Mouse (Mus musculus) kidney, postnatal 10 days (tissue): ENCODE measurements around the gene Zgpat.

ENCODE experiments used
- DNase-seq: peaks from one replicate; pipeline ENCODE4 v3.0.0; 2021; ENCODE audit warnings: mixed read lengths

The Zgpat gene

DNA sequence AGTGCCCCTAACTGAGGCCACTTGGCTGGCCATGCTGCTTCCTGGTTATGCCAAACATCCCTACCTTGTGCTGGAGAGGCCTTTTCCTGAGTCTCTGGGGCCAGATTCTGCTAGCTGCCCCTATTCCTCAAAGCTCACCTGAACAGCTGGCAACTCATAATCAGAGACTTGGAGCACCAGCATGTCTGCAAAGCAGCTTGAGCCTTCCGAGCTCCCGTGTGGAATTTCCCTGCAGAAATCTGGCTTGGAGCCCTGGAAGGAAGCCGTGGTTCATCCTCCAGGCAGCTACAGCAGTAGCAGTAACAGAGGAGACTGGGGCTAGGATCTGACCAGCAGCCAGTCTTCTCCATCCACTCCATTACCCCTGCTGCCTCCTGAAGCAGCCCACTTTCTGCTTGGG lies 21.2 kb downstream of the Zgpat start:
- DNase-seq, result peak; percentile 68

DNA sequence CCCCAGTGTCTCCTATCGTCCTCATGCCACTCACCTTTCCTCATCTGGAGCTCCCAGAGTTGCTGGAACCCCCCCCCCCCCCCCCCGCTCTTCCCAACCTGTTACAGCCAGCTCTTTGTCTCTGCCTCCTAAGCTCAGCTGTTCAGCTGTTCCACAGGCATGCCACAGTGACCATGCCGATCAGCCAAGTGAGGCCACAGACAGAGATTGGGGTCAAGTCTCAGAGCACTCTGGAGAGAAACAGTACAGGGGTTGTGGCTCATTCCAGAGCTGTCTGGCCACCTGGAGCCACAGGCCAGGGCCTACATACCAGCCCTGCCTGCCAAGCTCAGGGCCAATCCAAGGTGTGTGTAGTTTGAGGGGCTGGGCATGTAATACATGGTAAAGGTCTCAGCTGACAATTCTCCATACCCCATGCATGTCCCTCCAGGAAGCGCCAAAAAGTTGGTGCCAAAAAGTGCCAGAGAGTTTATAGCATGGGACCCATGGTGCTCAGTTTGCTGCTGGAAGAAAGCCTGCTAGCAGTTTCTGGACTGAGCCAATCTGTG lies 22.0 kb downstream of the Zgpat start:
- DNase-seq, result no peak

DNA sequence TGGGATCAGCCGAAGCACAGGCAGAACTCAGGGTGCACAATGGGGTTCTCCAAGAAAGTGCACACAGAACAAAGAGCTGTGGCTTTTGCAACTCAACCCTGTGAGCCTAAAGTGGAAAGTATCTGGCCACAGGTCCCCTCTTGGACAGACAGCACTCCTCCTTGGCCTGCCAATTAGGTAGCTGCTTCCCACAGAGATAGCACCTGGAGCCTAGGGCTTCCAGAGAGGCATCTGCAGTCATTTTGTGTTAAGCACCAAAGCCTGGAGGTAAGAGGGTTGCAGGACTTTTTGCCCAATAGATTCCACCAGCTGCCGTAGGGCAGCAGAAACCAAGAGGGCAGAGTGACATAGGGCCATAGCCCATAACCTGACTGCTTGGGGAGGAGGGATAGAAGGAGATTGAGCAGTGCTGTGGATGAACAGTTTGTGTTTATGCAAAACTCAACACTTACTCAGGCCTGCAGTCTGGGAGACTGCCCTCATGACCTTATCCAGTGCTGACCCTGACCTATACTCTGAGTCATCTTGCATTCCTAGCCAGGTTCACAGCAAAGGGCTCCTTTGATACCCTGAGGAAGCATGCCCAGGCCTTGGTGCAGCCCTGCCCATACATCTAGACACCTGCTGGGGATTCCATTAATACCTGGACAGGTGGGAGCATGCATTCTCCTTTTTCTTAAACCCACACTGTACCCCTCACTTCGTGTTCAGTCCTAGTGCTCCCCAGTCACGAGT lies 25.6 kb downstream of the Zgpat start:
- DNase-seq, result no peak

DNA sequence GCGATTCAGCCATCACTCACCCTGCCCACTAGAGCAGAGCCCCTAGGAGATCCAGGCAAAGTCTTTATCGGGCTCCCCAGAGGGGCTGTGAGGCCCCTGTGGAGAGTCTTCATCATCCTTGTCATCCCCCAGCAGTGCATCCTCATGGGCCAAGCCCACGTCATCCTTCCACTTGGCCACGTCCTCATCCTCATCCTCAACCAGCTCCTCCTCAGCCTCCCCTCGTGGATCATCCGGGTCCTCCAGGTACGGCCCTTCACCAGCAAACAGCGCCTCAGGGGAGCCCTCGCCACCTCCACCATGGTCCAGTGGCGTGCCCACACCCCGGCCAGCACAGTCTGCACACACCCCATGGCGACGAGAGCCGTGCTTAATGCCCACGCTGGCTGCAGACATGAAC lies 26.3 kb downstream of the Zgpat start:
- no peak for DNase-seq

- no peak for DNase-seq
These were observed 26.8 kb downstream of the Zgpat start for GRCm38 (mm10) chr2:181391541-181391940.

DNA sequence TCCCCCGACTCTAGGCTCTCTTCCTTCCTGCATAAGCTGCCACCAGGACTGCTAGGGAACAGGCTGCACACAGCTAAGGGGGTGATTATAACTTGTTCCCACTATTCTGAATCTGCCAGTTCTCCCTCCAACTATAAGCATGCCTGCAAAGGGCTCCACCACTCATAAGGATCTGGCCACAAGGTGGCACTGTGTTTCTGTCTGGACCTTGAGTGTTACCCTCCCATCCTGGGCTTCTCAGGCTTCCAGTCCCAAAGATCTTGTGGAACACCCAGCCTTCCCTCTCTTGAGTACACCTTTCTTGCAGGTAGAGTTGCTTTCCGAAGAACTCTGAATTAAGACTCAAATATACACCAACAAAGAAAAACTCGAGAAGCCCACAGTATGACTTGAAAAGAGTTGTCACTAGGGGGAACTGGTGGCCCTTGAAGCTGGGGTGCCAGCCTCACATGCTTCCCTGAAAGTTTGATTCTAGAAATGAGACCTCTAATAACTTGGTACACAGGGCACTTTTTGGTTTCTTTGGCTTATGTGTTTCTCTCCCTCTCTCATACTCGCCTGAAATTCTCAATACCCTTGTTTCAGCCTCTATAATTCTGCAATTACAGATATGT lies 28.0 kb downstream of the Zgpat start:
- DNase-seq, result peak; percentile 93

DNA sequence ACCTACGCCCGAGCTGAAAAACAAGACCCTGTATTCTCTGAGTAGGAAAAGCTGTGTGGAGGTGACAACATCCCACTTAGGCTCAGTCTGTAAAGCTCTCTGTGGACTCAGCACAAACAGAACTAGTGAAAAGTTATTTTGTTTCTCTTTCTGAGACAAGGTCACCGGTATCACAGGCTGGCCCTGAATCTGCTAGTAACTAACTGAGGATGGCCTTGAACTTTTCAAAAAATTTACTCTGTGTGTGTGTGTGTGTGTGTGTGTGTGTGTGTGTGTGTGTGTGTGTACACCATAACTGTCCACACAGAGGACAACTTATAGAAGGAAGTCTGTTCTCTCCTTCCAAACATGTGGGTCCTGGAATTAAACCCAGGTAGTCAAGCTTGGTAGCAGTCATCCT lies 29.4 kb downstream of the Zgpat start:
- no peak for DNase-seq

DNA sequence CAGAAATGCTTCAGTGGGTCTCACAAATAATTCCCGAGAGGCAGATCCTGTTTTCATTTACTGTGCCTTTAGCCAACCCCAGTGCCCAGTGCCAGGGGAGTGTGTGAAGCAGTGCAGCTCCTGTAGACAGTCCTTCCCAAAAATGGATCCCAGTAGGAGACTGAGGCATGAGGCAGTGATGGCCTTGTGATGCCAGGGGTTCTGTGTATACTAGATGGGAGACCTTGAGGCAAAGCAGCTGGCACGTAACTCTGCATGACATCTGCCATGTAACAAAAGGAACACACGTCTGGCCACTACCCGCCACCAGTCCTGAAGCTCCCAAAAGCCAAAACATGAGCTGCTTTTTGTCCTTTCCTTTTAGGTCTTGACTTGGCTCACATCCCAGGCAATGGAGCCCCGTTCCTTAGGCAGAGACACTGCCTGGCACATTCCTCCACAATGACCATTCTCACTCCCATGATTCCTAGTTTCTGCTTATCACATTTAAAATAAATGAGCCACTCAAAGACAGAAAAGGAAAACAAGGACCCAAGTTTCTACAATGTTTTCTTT lies 32.6 kb downstream of the Zgpat start:
- DNase-seq, result no peak

DNA sequence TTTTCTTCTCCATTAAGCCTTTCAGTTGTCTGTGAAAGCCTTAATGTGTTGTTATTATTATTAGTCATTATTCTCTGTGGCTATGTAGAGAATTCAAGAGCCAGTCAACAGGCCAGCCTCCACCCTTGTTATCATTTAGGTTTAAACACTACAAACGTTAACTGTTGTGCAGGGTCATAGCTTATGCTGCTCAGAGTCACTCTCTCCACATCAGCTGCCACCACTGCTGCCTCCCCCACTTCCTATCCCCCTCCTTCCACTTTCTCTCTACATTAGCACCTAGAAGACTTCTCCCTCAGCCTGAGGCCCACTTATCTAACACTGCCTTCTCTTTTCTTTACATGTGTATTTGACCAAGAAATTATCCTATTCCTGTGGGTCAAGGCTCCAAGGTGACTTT lies 36.8 kb downstream of the Zgpat start:
- DNase-seq, result no peak

GRCm38 (mm10) chr2:181403722-181404121 lies 39.0 kb downstream of the Zgpat start:
- DNase-seq, result no peak

DNA sequence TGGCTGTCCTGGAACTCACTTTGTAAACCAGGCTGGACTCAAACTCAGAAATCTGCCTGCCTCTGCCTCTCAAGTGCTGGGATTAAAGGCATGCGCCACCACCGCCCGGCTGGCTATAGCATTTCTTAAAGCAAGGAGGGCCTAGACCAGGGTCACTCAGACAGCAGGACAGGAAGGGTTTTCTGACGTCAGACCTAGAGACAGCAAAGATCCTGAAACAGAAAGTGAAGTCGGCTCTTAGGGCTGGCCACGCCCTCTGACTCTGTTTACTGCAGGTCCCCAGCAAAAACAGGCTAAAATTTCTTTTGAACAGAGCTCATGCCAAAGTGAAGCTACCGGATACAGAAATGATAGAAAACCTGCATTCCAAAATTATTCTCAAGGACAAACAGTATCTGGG lies 44.9 kb downstream of the Zgpat start:
- DNase-seq, result no peak

DNA sequence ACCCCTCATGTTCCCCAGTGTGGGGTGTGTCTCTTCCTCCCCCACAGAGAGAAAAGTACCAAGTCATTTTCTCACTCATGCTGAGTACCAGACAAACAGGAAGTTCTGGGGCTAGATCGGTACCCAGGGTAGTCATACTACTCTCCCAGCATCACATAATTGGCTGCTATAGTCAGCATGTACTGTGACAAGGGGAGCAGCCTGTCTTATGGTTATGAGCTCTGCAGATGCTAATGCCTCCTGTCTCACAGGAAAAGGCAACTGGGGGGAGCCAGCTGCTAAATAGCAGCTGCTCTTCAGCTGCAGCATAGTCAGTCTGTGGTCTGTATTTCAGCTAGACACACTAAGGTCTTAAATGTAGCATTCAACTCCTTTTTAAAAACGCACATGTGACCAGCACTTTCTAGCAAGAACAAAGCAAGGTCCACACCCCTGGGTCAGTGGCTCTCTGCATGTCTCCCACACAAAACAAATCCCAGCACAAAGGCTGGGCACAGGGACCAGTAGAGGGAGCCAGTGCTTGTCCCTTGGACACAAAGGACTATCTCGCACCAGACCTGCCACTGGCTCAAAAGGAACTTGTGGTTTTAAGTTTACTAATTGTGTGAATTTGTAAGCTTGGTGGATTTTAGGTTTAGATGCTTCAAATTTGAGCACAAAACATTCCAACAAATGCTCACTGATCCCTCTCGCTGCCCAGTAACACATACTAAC lies 46.2 kb downstream of the Zgpat start:
- peak; percentile 88 for DNase-seq

DNA sequence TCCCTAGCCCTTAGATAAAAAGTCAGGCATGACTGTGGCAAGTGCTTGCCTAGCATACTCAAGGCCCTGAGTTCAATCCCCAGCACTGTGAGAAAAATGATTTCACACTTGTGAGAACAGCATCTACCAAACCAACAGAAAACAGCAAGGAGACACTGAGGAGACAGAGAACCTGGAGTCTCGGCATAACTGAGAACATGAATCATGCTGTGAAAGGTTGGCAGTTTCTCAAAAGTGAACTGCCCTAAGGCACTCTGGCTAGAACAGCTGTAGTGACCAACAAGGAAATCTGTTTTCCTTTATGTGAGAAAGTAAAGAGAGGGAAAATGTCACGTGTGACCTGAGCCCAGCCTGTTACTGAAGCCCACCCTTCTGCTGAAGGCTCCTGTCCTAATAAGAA lies 48.4 kb downstream of the Zgpat start:
- no peak for DNase-seq

DNA sequence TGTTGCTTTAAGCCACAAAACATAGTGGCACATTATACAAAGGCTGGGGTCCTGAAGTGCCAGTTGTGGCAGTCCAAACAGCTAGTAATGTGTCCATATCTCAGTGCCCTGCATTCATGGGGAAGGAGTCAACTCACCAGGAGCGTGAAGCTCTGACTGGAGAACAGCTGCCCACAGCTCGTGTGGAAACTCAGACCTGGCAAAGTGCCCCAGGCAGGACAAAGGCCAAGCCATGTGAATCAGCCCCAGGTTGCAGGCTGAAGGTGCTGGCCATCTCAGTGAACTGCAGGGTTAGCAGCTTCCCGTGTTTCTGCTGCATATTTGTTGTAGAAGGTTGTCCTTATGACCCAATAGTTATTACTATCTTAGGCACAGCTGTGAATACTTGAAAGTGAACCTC lies 51.2 kb downstream of the Zgpat start:
- DNase-seq, result peak; percentile 80

GRCm38 (mm10) chr2:181419359-181419758 lies 54.6 kb downstream of the Zgpat start:
- no peak for DNase-seq

DNA sequence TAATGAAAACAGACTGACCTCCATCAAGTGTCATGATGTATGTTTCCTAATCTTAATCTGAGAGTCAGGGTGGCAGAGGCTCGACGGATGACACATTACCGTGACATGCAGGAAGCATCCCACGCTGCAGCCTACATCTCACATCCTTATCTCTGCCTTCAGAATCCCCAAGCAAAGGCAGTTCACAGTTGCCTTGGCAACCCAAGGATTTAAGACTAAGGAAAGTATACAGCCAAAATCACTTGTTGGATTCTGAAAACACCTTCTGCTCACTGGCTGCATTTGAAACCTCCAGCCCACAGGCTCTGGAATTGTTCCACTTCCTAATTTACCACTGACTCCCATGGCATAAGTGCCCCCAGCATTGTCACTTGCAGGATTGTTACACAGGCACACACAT lies 55.7 kb downstream of the Zgpat start:
- DNase-seq, result no peak

GRCm38 (mm10) chr2:181420903-181421638 lies 56.3 kb downstream of the Zgpat start:
- DNase-seq, result no peak

DNA sequence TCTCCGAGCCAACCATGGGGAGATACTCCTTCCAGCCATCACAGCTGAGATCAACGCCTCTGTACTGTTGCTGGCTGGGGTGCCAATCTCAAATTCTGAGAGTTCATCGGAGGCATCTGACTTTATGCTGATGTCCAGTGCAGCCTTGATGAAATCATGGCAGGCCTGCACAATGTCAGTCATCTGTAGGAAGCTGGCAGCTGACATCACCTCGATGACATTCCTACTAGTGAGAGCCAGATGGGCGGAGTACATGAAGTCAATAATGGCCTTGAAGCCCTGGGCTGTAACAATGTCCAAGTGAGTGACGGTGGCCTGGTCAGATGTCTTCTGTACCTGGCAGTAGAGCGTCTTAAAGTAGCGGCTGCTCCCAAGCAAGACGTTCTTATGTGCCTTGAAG lies 59.1 kb downstream of the Zgpat start:
- DNase-seq, result no peak
